Mouse (Mus musculus) kidney, embryonic 16.5 days (tissue): ENCODE measurements around the gene Idua. TPM values are rescaled to one million over a fixed set of nuclear protein-coding genes. Genes with fewer than 3 reads are reported as not detected.

Experiments used
- polyA plus RNA-seq: library from polyadenylated mRNA; unstranded; fragments of >200 nt; fragmentation: Nextera tagmentation; extraction: Ambion mirVana; gene quantifications from 2 replicates; pipeline ENCODE4 v1.2.1, GENCODE M21; 2015

Gene Idua
- polyA plus RNA-seq, 1 experiment from 2014 or later: 12.0 TPM

Other genes starting within 250 kb of the Idua start
- 354 and 360 TPM in 2 replicates for gene Atp5k, start 225.9 kb upstream of the Idua start, polyA plus RNA-seq
- gene Mfsd7a, start 211.4 kb upstream of the Idua start, polyA plus RNA-seq: 0.37 and 0.40 TPM in 2 replicates
- 18.0 and 21.9 TPM in 2 replicates for gene Pcgf3, start 199.1 kb upstream of the Idua start, polyA plus RNA-seq
- gene Cplx1, start 110.3 kb upstream of the Idua start, polyA plus RNA-seq: 0.44 and 1.1 TPM in 2 replicates
- 63.3 and 67.3 TPM in 2 replicates for gene Gak, start 30.6 kb upstream of the Idua start, polyA plus RNA-seq
- 31.9 and 32.7 TPM in 2 replicates for gene Tmem175, start 30.6 kb upstream of the Idua start, polyA plus RNA-seq
- 14.2 and 14.6 TPM in 2 replicates for gene Dgkq, start 9.3 kb downstream of the Idua start, polyA plus RNA-seq
- gene Slc26a1, start 15.2 kb downstream of the Idua start, polyA plus RNA-seq: 9.5 and 9.8 TPM in 2 replicates
- gene Fgfrl1, start 32.1 kb downstream of the Idua start, polyA plus RNA-seq: 11.5 and 13.8 TPM in 2 replicates
- 0.24 TPM in 1 of 2 replicates, not detected in the other for gene Rnf212, start 114.7 kb downstream of the Idua start, polyA plus RNA-seq
- not detected in 2 replicates for gene Tmed11, start 135.0 kb downstream of the Idua start, polyA plus RNA-seq
- gene Vmn2r8, start 148.5 kb downstream of the Idua start, polyA plus RNA-seq: not detected in 2 replicates
- gene Vmn2r9, start 192.3 kb downstream of the Idua start, polyA plus RNA-seq: not detected in 2 replicates